Mouse (Mus musculus) thymus, adult 18-20 months (tissue): ENCODE measurements around the gene Pdcd7.
A peak's percentile ranks its signal among the peaks of the same experiment; 100 is the strongest.

Experiments
- DNase-seq, 2 experiments: peaks; one replicate each; pipeline ENCODE4 v3.0.0; 2022; ENCODE audit warnings: mixed read lengths in 2 of 2

Pdcd7 gene

GRCm38 (mm10) chr9:65358956-65359480 is 13.1 kb downstream of the Pdcd7 start:
- DNase-seq: no peak

- DNase-seq: no peak
Measured at GRCm38 (mm10) chr9:65360641-65361448, 14.9 kb downstream of the Pdcd7 start, which contains the start of gene Ubap1l. Gene Ubap1l, plus strand, starts transcription at chr9:65361041.

- no peak for DNase-seq
Measured at GRCm38 (mm10) chr9:65363684-65364083, 17.8 kb downstream of the Pdcd7 start.

- no peak for DNase-seq
Measured at GRCm38 (mm10) chr9:65365721-65366120, 19.8 kb downstream of the Pdcd7 start.

- DNase-seq: no peak
Measured at GRCm38 (mm10) chr9:65371756-65372155, 25.9 kb downstream of the Pdcd7 start.

- DNase-seq: no peak
Measured at GRCm38 (mm10) chr9:65372449-65372848, 26.5 kb downstream of the Pdcd7 start.

GRCm38 (mm10) chr9:65374468-65375162 is 28.7 kb downstream of the Pdcd7 start:
- DNase-seq: no peak

- DNase-seq: no peak
Measured at GRCm38 (mm10) chr9:65375163-65375934, 29.4 kb downstream of the Pdcd7 start.

GRCm38 (mm10) chr9:65381017-65381590 is 35.2 kb downstream of the Pdcd7 start:
- no peak for DNase-seq

- DNase-seq: no peak
Measured at GRCm38 (mm10) chr9:65382031-65382750, 36.3 kb downstream of the Pdcd7 start.

GRCm38 (mm10) chr9:65382751-65383097 is 36.8 kb downstream of the Pdcd7 start:
- no peak for DNase-seq

- DNase-seq: no peak
Measured at GRCm38 (mm10) chr9:65384276-65384675, 38.4 kb downstream of the Pdcd7 start.

GRCm38 (mm10) chr9:65386373-65387140 is 40.7 kb downstream of the Pdcd7 start:
- DNase-seq: no peak

GRCm38 (mm10) chr9:65390752-65391612 is 45.1 kb downstream of the Pdcd7 start:
- DNase-seq: no peak

GRCm38 (mm10) chr9:65391613-65391964 is 45.7 kb downstream of the Pdcd7 start, which contains the start of gene Kbtbd13:
Gene Kbtbd13, minus strand, starts transcription at chr9:65391652.
- no peak for DNase-seq

- DNase-seq: no peak
Measured at GRCm38 (mm10) chr9:65392638-65393364, 46.9 kb downstream of the Pdcd7 start.

GRCm38 (mm10) chr9:65393606-65394005 is 47.7 kb downstream of the Pdcd7 start:
- no peak for DNase-seq

- DNase-seq: no peak
Measured at GRCm38 (mm10) chr9:65394360-65394759, 48.5 kb downstream of the Pdcd7 start.

- DNase-seq: peak; percentile 35
Measured at GRCm38 (mm10) chr9:65398279-65398678, 52.4 kb downstream of the Pdcd7 start, which contains the start of gene Rasl12. Gene Rasl12, plus strand, starts transcription at chr9:65398506.
